1 mouse cellular context compared by ENCODE assay signal in genomic region chr9:20607100-20607974, GRCm38 (mm10).
TF ChIP-seq lines count a peak whose summit lies in the region.

No protein-coding gene starts in this region.

TF ChIP-seq in MEL, 35 proteins besides CTCF, POLR2A, EP300 and RAD21 (continued from another document):
- peak; percentile 90 for TF ChIP-seq KAT2A (conservative IDR thresholded peaks at IDR 0.05; ENCODE audit: low read depth, low read length)
- no peak for TF ChIP-seq TAL1 (IDR thresholded peaks at IDR 0.05; ENCODE audit: low read length)
- TF ChIP-seq USF2 (IDR thresholded peaks at IDR 0.05; ENCODE audit: borderline replicate concordance in 1 of 2, insufficient read depth in 1 of 2, low read depth in 1 of 2, low read length in 2 of 2), result no peak
- peak; percentile 85 for TF ChIP-seq E2F4 (IDR thresholded peaks at IDR 0.05; ENCODE audit: borderline replicate concordance, low read depth, low read length)
- peak; percentile 81 for TF ChIP-seq MAX (IDR thresholded peaks at IDR 0.05; ENCODE audit: low read length)
- no peak for TF ChIP-seq CHD2 (IDR thresholded peaks at IDR 0.05; ENCODE audit: low read length)
- TF ChIP-seq ZMIZ1 (IDR thresholded peaks at IDR 0.05; ENCODE audit: low read depth, low read length), result peak; percentile 87
- TF ChIP-seq NELFE (IDR thresholded peaks at IDR 0.05; ENCODE audit: low read depth, low read length), result peak; percentile 94
- no peak for TF ChIP-seq ZC3H11A (IDR thresholded peaks at IDR 0.05; ENCODE audit: low read depth, low read length)
- no peak for TF ChIP-seq UBTF (IDR thresholded peaks at IDR 0.05; ENCODE audit: borderline replicate concordance, insufficient read depth, low read depth, low read length)
- TF ChIP-seq MAFK (IDR thresholded peaks at IDR 0.05; ENCODE audit: borderline replicate concordance, low read depth, low read length), result peak; percentile 58; the same call in 1 of the 2 replicates
- 0 out of 2 replicates have a peak, but pooled peaks have one; percentile 44 for TF ChIP-seq BHLHE40 (IDR thresholded peaks at IDR 0.05; ENCODE audit: borderline replicate concordance, low read depth, low read length)
- TF ChIP-seq JUND (IDR thresholded peaks at IDR 0.05; ENCODE audit: low read depth, low read length), result peak; percentile 42; the same call in 1 of the 2 replicates
- no peak for TF ChIP-seq SMC3 (IDR thresholded peaks at IDR 0.05; ENCODE audit: low read depth, low read length)
- TF ChIP-seq ELF1 (IDR thresholded peaks at IDR 0.05; ENCODE audit: low read depth, low read length), result peak; percentile 95
- peak; percentile 94 for TF ChIP-seq MYC (IDR thresholded peaks at IDR 0.05; ENCODE audit: low read depth, low read length)
- peak; percentile 91 for TF ChIP-seq HCFC1 (IDR thresholded peaks at IDR 0.05; ENCODE audit: low read depth, low read length)
- TF ChIP-seq MXI1 (IDR thresholded peaks at IDR 0.05; ENCODE audit: low read depth, low read length), result peak; percentile 93
- TF ChIP-seq ZNF384 (IDR thresholded peaks at IDR 0.05; ENCODE audit: low read depth, low read length), result no peak
- TF ChIP-seq TBP (IDR thresholded peaks at IDR 0.05; ENCODE audit: low read depth, low read length), result peak; percentile 87
- no peak for TF ChIP-seq MYB (IDR thresholded peaks at IDR 0.05; ENCODE audit: low read depth, low read length)
- no peak; the same call in 1 of the 2 replicates for TF ChIP-seq GABPA (IDR thresholded peaks at IDR 0.05; ENCODE audit: low read depth, low read length)
- TF ChIP-seq SIN3A (IDR thresholded peaks at IDR 0.05; ENCODE audit: low read length), result peak; percentile 94
- TF ChIP-seq RCOR1 (IDR thresholded peaks at IDR 0.05; ENCODE audit: low read depth, low read length), result no peak
- no peak for TF ChIP-seq USF1 (IDR thresholded peaks at IDR 0.05; ENCODE audit: low read depth, low read length)
- peak; percentile 89; the same call in 1 of the 2 replicates for TF ChIP-seq POLR2AphosphoS2 (IDR thresholded peaks at IDR 0.05; ENCODE audit: low read length)
- TF ChIP-seq CHD1 (IDR thresholded peaks at IDR 0.05; ENCODE audit: low read depth, low read length), result peak; percentile 73; the same call in 1 of the 2 replicates
- no peak for TF ChIP-seq ZKSCAN1 (IDR thresholded peaks at IDR 0.05; ENCODE audit: low read depth, low read length)
- peak; percentile 65 for TF ChIP-seq TCF12 (IDR thresholded peaks at IDR 0.05; ENCODE audit: low read depth, low read length)
